Mouse (Mus musculus): ENCODE results near the gene Gm20219. TPM values are rescaled to one million over a fixed set of nuclear protein-coding genes. Genes with fewer than 3 reads are reported as not detected.

Gene Gm20219
- polyA plus RNA-seq, 1 experiment from 2014 or later, result 1.6 TPM

- TF ChIP-seq CTCF (IDR thresholded peaks at IDR 0.05; ENCODE audit: low read depth), result peak; percentile 100
- Histone ChIP-seq H3K9me3 (ENCODE audit: low read depth, low read length) (no peaks in the 10 kb centered on the region), H3K27me3 (ENCODE audit: insufficient read depth, low read length) (no peaks in the 10 kb centered on the region), H3K4me2 (no peak overlapping the region), H3K27ac (ENCODE audit: low read depth) (no peak overlapping the region), H3K4me3 (ENCODE audit: low read depth, low read length) (no peak overlapping the region), H3K36me3 (ENCODE audit: insufficient read depth) (no peaks in the 10 kb centered on the region), H3K9ac (no peak overlapping the region), H3K4me1 (ENCODE audit: insufficient read depth) (no peaks in the 10 kb centered on the region)
- peak; percentile 86 for DNase-seq
- peak; percentile 30; the same call in 1 of the 2 replicates for ATAC-seq (ENCODE audit: insufficient read depth)
- 62% methylated on average over 5 of the region's 5 CpGs for WGBS
These were observed 1.3 kb downstream of the Gm20219 start for GRCm38 (mm10) chr17:56552781-56553363.

- 77% methylated on average over 6 of the region's 6 CpGs for WGBS
- no peak overlapping the region for H3K27ac ChIP-seq (ENCODE audit: low read depth)
- DNase-seq, result no peak
- no peak overlapping the region for H3K9ac ChIP-seq
- no peak for ATAC-seq (ENCODE audit: insufficient read depth)
- H3K9me3 ChIP-seq (ENCODE audit: low read depth, low read length), result no peaks in the 10 kb centered on the region
- no peak for TF ChIP-seq CTCF (IDR thresholded peaks at IDR 0.05; ENCODE audit: low read depth)
- no peaks in the 10 kb centered on the region for H3K4me1 ChIP-seq (ENCODE audit: insufficient read depth)
- H3K4me2 ChIP-seq, result no peak overlapping the region
- H3K4me3 ChIP-seq (ENCODE audit: low read depth, low read length), result no peak overlapping the region
- no peaks in the 10 kb centered on the region for H3K36me3 ChIP-seq (ENCODE audit: insufficient read depth)
- no peaks in the 10 kb centered on the region for H3K27me3 ChIP-seq (ENCODE audit: insufficient read depth, low read length)
These were observed 2.2 kb downstream of the Gm20219 start for GRCm38 (mm10) chr17:56551841-56552581.

- no peak for DNase-seq
- Histone ChIP-seq H3K9me3 (ENCODE audit: low read depth, low read length) (no peaks in the 10 kb centered on the region), H3K4me1 (ENCODE audit: insufficient read depth) (no peaks in the 10 kb centered on the region), H3K4me3 (ENCODE audit: low read depth, low read length) (no peak overlapping the region), H3K27me3 (ENCODE audit: insufficient read depth, low read length) (no peaks in the 10 kb centered on the region), H3K36me3 (ENCODE audit: insufficient read depth) (no peaks in the 10 kb centered on the region), H3K4me2 (no peak overlapping the region), H3K27ac (ENCODE audit: low read depth) (no peak overlapping the region), H3K9ac (no peak overlapping the region)
- ATAC-seq (ENCODE audit: insufficient read depth), result no peak
- TF ChIP-seq CTCF (IDR thresholded peaks at IDR 0.05; ENCODE audit: low read depth), result no peak
- 69% methylated on average over 12 of the region's 12 CpGs for WGBS
These were observed 3.3 kb downstream of the Gm20219 start for GRCm38 (mm10) chr17:56550784-56551475.

- WGBS, result 74% methylated on average over 4 of the region's 4 CpGs
- ATAC-seq (ENCODE audit: insufficient read depth) (no peak), DNase-seq (no peak)
- Histone ChIP-seq H3K27ac (ENCODE audit: low read depth) (no peak overlapping the region), H3K9ac (no peak overlapping the region), H3K4me1 (ENCODE audit: insufficient read depth) (no peaks in the 10 kb centered on the region), H3K4me3 (ENCODE audit: low read depth, low read length) (no peak overlapping the region), H3K36me3 (ENCODE audit: insufficient read depth) (no peaks in the 10 kb centered on the region), H3K4me2 (no peak overlapping the region), H3K9me3 (ENCODE audit: low read depth, low read length) (no peaks in the 10 kb centered on the region), H3K27me3 (ENCODE audit: insufficient read depth, low read length) (no peaks in the 10 kb centered on the region)
- TF ChIP-seq CTCF (IDR thresholded peaks at IDR 0.05; ENCODE audit: low read depth), result no peak
These were observed 5.5 kb downstream of the Gm20219 start for GRCm38 (mm10) chr17:56548605-56549105.

GRCm38 (mm10) chr17:56547846-56548604, 6.2 kb downstream of the Gm20219 start:
- Histone ChIP-seq H3K9ac (no peak overlapping the region), H3K4me2 (no peak overlapping the region), H3K4me3 (ENCODE audit: low read depth, low read length) (no peak overlapping the region), H3K4me1 (ENCODE audit: insufficient read depth) (no peaks in the 10 kb centered on the region), H3K36me3 (ENCODE audit: insufficient read depth) (no peaks in the 10 kb centered on the region), H3K27ac (ENCODE audit: low read depth) (no peak overlapping the region), H3K9me3 (ENCODE audit: low read depth, low read length) (no peaks in the 10 kb centered on the region), H3K27me3 (ENCODE audit: insufficient read depth, low read length) (no peaks in the 10 kb centered on the region)
- DNase-seq, result no peak
- no peak for ATAC-seq (ENCODE audit: insufficient read depth)
- WGBS, result 70% methylated on average over 9 of the region's 9 CpGs
- TF ChIP-seq CTCF (IDR thresholded peaks at IDR 0.05; ENCODE audit: low read depth), result peak; percentile 47

- WGBS, result 66% methylated on average over 17 of the region's 17 CpGs
- ATAC-seq (ENCODE audit: insufficient read depth) (no peak), DNase-seq (no peak)
- no peaks in the 10 kb centered on the region for H3K36me3 ChIP-seq (ENCODE audit: insufficient read depth)
- H3K9ac ChIP-seq, result no peak overlapping the region
- H3K4me1 ChIP-seq (ENCODE audit: insufficient read depth), result no peaks in the 10 kb centered on the region
- no peak overlapping the region for H3K4me2 ChIP-seq
- no peak overlapping the region for H3K27ac ChIP-seq (ENCODE audit: low read depth)
- no peaks in the 10 kb centered on the region for H3K27me3 ChIP-seq (ENCODE audit: insufficient read depth, low read length)
- no peak for TF ChIP-seq CTCF (IDR thresholded peaks at IDR 0.05; ENCODE audit: low read depth)
- H3K4me3 ChIP-seq (ENCODE audit: low read depth, low read length), result no peak overlapping the region
- no peaks in the 10 kb centered on the region for H3K9me3 ChIP-seq (ENCODE audit: low read depth, low read length)
These were observed 6.9 kb downstream of the Gm20219 start for GRCm38 (mm10) chr17:56547116-56547845.
